Mouse (Mus musculus) kidney, postnatal 4 days (tissue): ENCODE data around the gene Sdhaf3.
A peak's percentile ranks its signal among the peaks of the same experiment; 100 is the strongest.
"Not testable (repeated sequence)": the region's sequence is repeated elsewhere in the genome, so short reads cannot be mapped to it uniquely, and the experiment has no call there.

Source experiments
- DNase-seq, 2 experiments: peaks; one replicate each; pipeline ENCODE4 v3.0.0; 2021; ENCODE audit warnings: mixed read lengths in 2 of 2

The Sdhaf3 gene

DNA sequence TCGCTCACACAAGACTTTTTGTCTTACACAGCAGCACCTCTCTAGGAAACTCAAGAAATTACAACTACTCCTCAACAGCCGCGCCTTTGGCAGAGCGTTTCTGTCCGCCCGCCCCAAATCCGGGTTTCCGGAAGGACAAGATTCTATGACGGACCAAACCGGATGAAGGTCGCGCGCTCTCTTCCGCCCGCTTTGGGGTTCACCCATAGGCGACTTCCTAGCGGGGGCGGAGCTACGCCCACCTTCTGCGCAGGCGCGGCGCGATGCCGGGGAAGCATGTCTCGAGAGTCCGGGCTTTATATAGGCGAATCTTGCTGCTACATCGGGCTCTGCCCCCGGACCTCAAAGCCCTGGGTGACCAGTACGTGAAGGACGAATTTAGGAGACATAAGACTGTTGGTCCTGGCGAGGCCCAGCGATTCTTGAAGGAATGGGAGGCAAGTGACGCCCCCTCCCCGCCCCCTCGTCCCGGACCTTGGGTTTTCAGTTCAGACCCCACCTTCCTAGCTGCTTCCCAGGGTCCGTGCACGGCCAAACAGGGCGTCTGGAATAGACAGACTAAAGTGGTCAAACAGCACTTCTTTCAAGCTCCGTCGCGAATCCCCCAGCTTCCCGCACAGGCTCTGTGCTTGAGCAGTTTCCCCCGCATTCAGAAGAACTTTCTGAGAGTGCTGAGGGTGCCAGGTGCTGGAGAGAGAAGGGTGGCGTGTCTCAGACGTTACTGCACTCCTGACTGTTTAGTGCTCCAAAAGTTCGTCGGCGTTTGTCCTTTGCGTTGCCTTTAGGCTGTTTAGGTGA, at the start of gene Sdhaf3:
Gene Sdhaf3 (plus strand): TSS at position 241 of the 798 bp plus-strand sequence.
- DNase-seq = peak; percentile 94 to 97

DNA sequence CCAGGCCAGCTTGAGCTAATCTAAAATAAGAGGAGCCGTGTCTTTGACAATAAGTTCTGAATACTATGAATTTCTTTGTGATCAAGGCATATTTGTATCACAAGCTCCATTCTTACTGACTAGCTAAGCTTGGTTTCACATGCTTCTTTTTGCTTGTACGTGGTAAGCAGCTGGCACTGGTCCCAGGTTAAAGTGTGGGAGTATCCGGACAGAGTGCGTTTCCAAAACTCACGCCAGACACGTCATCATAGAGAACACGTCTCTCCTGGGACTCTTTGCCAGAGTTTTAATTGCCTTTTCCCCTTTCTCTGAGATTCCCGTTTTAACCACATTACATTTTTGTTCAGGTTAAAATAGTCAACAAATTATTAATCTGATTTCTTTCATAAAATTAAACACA, 46.2 kb upstream of the Sdhaf3 start:
- DNase-seq = peak; percentile 64 to 73

DNA sequence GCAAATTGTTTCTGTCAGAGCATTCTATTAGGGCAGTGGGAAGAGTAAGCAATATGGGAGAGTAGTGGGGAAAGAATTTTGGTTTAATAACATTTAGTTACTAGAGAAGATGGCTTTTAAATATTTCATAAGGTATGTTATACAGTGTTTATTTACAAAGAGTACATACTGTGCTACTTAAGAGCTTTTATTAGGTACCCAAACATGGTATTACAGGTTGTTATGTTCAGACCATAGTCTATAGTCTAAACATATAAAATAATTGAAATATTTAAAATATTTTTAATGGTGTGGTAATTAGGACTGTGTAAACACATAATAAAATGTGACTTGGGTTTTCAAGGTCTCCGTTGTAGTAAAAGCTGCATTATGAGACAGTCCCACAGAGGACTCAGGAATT, 41.5 kb upstream of the Sdhaf3 start:
- DNase-seq = no peak

DNA sequence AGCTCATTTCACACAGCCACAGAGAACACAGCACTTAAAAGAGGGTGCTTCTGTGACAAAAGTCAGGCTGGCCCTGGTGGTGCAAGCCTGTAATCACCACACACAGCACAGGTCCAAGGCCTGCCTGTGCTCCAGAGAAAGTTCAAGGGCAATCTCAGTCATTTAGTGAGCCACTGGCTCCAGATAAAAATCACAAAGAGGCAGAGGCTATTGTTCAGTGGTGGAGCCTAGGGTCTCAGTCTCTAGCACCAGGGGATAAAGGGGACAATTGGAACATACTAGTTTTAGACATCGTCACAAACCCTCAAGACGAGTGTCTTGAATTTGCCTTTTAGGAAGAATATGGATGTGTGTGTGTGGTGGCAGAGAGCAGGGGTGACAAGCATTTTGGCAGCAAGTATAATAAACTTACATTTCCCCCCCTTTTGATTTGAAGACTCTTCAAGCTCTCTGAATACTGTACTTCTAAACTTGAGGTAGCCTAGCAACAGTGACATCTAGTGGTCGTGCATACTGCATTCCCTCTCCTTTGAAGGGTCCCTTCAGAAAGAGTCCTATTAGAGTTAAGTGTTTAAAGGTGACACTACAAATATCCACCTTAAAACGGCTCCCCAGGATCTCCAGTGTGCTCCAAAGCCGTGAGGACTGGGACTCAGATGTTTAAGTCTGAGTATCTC, 40.8 kb upstream of the Sdhaf3 start:
- peak; percentile 45 to 51 for DNase-seq

DNA sequence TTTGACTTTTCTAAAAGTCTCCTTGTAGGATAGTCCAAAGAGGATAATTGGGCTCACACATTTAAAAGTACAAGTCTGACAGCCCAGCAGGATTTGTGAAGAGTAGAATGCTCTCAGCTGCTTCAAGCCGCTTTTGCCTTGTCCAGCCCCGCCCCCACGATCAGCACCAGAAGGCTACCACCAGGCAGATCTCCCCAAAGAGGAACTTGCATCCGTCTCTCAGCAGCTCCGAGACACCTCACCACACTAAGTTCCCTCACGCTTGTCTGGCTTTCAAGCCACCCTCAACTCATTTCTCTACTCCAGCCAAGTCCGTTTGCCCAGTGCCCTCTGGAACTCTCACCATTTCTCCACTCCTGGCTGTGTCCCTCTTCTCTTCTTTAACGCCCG, 40.3 kb upstream of the Sdhaf3 start:
- peak in 1 of 2 experiments; percentile 7 for DNase-seq

DNA sequence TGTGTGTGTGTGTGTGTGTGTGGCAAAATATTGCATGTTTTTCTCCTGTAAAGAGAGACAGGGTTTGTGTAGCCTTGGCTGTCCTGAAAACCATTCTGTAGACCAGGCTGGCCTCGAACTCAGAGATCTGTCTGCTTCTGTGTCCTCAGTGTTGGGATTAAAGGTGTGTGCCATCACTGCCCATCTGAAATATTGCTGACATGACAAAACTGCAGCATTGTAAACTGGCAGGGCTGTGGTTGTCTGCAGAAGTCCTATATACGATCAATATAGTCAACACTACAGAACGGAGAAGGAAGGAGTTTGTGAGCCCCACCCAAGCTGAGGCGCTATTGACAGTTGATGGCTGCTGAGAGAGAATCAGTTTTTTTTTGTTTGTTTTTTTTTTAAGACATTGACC, 38.5 kb upstream of the Sdhaf3 start:
- DNase-seq = no peak

DNA sequence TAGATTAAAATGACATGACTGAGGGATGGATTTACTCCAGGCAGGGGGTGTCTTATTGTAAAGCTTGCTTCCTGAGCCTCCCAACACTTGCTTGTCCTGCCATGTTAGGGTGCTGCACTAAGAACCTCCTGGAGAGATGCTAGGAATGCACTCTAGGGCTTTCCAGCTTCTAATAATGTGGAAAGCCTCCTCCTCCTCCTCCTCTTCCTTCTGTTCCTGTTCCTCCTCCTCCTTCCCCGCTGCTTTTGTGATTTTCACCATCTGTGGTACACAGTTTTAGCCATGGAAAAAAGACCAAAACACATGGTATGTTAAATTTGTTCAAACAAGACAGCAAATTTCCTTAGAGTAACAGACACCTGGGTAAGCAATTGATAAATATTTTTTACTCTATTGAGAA, 30.5 kb upstream of the Sdhaf3 start:
- DNase-seq = no peak

DNA sequence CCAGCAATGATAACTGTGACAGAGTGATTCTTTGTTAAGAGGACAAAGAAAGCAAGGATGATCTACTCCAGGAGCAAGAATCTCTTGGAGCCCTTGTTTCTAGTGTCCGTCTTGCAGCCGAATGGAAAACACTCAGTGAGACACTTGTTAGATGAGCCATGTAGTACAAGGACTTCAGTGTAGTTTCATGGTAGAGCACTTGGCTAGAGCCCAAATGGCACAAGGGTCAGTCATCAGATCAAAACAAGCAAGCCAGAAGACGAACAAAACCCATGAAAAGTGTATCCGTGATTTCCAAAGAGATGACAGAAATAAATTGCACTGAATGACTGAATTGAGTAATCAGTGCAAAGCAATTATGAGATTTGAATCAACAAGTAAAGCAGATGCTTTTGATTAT, 25.0 kb upstream of the Sdhaf3 start:
- no peak for DNase-seq

DNA sequence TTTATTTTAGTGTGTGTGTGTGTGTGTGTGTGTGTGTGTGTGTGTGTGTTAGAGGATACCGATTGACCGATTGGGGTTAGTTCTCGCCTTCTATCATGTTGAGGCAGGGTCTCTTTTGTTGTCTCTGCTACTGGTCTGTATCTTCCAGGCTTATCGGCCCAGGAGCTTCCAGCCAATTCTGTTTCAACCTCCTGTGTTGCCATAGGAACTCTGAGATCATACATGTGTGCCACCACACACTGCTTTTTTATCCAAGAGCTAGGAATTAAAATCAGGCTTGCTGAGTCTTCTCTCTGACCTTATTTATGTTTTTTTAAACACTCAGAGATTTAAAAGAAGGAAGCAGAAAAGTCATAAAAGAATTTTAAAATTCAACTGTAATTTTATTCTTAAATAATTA, 24.3 kb upstream of the Sdhaf3 start:
- no peak for DNase-seq

DNA sequence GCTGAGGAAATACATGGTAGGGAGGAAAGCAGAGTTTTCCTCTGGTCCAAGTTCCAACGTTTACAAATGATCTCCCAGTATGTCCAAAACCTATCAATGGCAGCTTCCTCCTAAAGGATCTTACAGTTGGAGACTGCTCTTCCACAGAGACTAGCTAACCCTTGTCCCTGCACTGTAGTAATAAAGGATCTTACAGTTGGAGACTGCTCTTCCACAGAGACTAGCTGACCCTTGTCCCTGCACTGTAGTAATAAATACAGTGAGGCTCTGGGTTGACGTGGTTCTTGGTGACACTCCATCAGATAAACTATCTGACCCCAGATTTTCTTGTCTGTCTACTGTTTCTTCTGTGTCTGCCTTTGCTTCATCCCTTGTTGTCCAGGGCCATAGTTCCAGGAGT, 15.0 kb upstream of the Sdhaf3 start:
- no peak for DNase-seq

DNA sequence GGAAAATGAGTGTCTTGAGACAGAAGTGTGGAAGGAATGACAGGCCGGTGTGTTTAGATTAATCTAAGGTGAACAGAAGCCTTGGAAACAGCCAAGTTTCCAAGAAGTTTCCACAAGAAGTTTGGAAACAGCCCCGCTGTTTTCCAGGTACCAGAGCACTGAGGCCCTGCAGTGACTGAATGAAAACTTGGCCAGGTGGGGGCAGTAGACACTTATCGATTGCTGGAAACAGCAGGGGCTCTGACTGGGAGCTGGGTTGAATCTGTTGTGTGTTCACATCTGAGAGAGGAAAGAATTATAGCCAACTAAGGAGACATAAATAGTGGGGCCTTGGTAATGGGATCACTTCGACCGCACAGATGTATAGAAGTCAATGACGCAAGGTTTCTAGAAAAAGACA, 13.0 kb upstream of the Sdhaf3 start:
- peak; percentile 52 to 57 for DNase-seq

DNA sequence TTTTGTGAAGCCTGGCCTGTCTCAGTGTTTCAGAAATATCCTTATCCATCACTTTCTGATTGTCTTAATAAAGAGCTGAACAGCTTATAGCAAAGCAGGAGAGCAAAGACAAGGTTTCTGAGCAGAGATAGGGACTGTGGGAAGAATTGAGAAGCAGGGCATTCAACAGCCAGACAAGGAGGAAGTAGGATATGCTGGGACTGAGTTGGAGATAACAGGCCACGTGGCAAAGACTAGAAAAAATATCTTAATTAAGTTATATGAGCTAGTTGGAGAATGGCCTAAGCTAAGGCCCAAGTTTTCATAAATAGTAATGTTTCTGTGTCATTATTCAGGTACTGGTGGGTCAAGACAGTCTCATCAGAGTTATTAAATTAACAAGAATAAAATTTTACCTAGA, 8.2 kb upstream of the Sdhaf3 start:
- no peak for DNase-seq

DNA sequence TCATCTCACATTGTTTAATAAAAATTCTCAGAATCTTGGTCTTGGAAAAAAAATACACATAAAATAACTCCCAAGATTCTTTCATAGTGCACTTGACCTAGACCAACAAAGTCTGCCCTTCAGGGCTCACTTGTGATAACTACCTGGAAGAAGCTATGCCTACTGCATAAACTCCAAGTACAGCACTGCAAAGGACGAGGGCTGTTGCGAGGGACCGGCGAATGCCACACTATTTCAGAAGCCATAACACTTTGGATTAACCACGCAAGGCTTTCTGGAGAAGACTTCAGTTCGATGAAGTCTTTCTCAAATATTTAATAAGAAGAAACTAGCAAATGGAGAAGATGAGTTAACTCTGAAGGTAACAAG, 425 bp upstream of the Sdhaf3 start:
- no peak for DNase-seq

DNA sequence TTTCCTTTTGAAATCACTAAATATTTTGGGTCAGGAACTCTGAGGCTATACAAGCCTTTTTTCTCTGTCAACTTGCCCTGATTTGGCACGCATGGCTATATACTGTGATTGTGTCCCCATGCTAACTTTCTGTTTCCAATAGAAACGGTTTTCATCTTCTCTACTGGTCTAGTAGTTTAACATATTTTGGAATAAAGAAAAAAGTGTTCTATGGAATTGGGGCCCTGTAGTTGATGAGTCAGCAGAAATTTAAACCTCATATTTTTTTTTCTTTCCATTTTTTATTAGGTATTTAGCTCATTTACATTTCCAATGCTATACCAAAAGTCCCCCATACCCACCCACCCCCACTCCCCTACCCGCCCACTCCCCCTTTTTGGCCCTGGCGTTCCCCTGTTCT, 3.4 kb downstream of the Sdhaf3 start:
- not testable (repeated sequence) for DNase-seq

DNA sequence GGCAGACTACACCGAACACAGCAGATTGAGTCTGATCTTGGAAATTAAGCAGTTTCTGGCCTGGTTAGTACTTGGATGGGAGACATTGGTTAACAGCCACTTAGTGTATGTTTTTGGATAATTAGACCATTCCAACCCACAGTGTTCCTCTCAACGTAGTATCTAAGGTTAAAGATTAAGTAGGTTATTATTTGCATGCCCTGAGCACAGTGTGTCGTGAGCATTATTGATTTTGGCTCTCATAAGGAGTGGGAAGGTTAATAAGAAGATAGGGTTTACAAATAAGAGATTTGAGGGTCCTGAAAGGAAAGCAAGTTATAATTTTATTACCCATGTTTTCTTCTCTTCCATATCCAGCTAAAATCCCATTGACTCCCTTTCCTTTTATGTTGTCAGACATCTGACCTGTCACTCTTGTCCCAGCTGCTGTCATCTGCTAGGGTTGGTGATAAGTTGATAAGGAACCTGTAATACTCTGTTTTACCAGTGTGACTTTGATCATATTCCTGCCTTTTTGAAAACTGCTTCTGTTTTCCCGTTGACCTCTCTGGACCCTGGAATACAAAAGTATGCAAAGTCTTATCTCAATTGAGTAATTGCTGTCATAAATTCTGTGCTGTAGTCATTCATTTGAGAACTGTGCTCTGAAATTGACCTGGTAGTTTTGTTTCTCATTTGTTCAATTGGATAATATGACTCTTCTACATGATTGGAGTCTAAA, 41.6 kb downstream of the Sdhaf3 start:
- no peak for DNase-seq

DNA sequence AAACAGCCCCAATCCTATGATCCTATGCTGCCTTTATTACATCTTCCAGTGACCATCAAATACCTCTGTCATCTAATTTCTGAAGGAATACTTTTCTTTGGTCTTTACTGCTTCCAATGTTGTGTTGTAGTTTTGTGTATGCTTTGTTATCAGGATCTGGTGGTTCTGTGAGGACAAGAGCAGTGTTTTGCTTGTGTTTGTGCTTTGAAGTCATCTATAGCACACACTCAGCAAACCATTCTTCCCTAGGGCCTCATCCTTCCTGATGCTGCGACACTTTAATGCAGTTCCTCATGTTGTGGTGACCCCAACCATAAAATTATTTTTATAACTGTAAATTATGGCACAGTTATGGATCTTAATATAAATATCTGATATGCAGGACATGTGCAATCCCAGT, 42.2 kb downstream of the Sdhaf3 start:
- peak in 1 of 2 experiments; percentile 2 for DNase-seq

DNA sequence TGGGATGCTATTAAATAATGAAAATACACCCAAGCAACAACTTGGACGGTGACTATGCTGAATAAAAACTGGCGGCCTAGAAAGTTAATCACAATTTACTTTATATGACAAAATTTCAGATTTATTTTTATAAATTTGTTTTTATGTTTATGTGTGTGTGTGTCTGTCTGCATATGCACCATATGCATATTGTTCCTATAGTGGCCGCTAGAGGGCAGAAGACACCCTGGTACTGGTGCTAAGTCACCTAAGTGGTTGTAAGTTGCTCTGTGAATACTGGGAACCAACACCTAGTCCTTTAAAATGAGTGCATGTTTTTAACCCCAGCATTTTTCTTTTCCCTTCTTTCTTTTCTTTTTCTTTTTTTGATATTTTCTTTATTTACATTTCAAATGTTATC, 43.2 kb downstream of the Sdhaf3 start:
- DNase-seq = no peak

DNA sequence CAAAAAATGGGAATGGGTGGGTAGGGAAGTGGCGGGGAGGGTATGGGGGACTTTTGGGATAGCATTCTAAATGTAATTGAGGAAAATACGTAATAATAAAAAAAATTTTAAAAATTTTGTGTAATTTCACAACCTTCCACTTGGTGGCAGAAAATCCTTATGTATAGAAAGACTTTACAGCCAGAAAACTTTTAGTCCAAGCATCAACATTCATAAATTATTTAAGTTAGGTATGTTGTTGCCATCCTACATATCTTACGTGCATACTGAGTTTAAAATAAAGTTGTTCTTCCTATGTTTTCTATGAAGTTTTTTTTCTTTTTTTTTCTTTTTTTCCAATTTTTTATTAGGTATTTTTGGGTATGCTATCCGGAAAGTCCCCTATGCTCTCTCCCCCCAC, 47.3 kb downstream of the Sdhaf3 start:
- DNase-seq = no peak

DNA sequence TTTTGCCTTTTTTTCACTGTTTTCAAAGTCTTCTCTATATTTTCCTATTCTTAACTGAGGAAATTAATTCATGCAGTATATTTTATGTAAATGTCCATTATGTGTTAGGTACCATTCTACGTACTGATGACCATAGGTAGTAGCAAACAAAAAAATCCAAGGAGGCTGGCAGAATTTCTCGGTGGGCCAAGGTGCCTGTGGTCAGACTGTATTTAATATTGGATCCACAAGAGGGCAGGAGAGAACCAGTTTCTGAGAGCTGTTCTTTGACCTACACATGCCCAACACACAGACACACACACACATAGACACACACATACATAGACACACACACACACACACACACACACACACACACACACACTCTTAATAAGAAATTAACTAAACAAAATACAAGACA, 48.2 kb downstream of the Sdhaf3 start:
- peak in 1 of 2 experiments; percentile 1 for DNase-seq

DNA sequence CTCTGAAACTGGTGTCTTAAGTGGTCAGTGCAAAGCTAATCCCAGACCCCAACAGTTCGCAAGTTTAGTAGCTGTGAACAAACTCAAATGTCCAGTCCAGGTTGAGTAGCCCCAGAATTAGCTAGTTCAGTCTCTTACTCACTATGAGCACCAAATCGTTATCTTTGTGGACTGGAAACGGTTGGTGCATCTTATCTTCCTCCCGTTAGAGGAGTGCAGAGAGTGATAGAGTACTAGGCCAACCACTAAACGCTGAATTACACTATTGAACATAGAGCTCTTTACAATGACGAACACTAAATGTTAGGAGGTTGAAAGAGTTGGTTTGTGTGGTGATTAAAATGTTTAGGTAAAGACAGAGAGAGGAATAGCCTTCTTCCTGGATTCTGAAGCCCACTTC, 82.3 kb downstream of the Sdhaf3 start:
- DNase-seq = no peak

DNA sequence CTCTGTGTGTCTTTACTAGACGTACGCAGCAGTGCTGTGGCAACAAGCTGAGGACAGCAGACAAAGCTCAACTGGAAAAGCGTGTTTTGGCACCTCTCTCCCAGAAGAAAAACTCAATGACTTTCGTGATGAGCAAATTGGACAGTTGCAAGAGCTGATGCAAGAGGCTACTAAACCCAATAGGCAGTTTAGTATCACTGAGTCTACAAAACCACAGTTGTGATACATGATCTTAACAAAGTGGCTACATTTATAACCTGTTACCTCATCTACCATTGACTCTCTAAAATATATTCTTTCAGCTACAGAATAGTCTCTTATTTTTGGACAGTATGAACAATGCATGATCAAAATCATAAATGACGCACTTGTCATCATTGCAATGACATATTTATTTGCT, 83.0 kb downstream of the Sdhaf3 start:
- no peak for DNase-seq

DNA sequence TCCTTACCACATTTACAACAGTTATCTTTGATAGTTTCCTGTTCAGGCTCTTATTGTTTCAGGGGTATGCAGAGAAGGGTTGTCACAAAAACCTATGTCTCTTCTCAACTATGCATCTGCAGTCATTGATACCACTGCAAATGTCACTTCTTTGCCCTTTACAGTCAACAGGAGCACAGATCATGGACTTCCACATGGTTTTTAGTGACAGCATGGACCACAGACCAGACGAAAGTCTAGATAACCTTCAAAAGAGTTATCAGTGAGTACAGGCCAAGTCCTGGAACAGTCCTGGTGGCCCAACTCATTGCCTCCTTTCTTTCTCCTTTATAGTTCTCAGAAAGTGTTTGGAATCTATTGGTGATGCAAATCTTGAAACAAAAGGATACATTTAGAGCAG, 86.1 kb downstream of the Sdhaf3 start:
- DNase-seq = no peak

DNA sequence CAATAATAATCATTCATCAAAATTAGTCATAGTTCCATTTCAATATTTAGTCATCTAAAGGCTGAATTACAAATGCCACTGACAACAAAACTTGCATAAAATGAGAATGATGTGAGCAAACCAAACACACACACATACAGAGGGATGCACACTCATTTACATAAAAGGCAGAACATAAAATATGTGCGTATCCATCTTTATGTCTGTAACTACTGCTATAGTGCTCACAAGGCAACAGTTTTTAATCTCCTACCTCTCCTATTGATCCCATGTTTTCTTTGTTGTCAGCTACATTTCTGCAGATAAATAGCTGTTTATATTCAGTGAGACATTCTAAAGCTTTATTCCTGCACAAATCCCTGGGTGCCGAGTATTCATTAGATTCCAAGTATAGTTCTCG, 107.0 kb downstream of the Sdhaf3 start:
- DNase-seq = no peak

DNA sequence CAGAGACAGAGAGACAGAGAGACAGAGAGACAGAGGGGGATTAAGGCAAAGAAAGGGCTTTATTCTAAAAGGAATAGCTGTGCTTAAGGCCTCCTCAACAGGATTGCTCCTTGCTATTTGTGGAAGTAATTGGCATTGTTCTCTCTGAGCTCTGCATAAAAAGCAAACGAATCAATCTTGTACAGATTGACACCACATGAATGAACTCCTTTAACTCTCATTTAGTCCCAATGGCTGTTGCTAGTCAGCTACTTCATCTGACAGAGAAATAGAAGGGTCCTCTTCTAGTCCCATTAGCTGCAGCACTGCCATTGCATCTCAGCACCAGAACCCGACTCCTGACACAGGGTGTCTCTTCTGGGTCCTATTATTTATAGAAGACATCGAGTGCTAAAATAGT, 113.0 kb downstream of the Sdhaf3 start:
- DNase-seq = no peak
